Mouse (Mus musculus): Measurements from ENCODE around the gene 4930402H24Rik.

The 4930402H24Rik gene

GRCm38 (mm10) chr2:130728906-130729585 lies 177.2 kb downstream of the 4930402H24Rik start:
- no peak for DNase-seq (ENCODE audit: low spot score)

DNA sequence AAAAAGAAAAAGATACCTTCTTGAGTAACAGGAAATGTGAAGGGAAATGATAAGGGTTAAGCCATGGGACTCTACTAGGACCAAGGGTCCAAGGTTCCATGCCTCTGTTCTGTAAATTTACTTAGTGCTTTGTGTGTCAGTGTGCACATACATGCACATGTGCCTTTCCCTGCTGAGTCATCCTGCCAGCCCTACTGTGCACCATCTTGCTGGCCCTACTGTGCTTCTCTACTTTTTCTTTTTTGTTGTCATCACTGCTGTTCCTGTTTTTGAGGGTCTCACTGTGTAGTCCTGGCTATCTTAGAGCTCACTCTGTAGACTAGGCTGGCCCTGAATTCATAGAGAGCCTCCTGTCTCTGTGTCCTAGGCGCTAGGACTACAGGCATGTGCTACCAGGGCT lies 178.5 kb downstream of the 4930402H24Rik start:
- no peak for DNase-seq (ENCODE audit: low spot score)

DNA sequence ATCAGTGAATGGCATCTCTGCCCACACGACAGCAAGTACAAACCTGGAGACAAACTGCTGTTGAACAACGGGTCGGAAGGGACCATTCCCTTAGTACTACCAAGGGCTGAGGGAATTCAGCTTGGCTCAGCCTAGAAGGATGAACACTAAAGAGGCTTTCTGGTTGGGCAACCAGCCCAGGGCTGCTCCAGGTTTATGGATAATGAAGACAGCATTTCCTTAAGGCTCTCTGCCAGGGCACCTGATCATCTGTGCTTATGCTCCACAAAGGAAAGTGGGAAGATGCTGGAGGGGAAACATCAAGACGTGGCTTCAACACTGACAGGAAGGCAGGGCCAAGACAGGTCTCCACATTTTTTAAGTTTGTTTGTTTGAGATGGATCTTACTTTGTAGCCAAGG lies 181.8 kb downstream of the 4930402H24Rik start:
- DNase-seq (ENCODE audit: low spot score), result no peak

- DNase-seq (ENCODE audit: low spot score), result no peak
These were observed 188.3 kb downstream of the 4930402H24Rik start for GRCm38 (mm10) chr2:130717951-130718350.

GRCm38 (mm10) chr2:130707057-130707456 lies 199.1 kb downstream of the 4930402H24Rik start:
- DNase-seq (ENCODE audit: low spot score), result no peak

DNA sequence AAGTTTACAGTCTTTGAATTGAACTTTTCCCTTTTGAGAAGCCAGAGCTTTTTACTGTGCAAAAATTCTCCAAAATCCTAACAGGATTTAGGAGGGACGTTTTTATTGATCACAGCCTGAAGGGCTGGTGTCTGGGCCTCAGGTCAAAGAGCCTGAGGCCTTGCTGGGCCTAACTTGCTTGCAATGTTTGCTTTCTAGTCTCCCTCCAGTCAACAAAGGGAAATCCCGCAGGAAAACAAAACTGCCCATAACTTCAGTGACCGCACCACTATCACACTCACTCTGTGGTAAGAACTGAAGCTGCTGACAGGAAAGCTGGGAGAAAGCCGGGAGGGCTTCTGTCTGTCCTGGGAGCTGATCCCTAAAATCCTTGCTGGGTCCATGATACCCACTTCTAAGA lies 199.6 kb downstream of the 4930402H24Rik start:
- DNase-seq (ENCODE audit: low spot score), result no peak

DNA sequence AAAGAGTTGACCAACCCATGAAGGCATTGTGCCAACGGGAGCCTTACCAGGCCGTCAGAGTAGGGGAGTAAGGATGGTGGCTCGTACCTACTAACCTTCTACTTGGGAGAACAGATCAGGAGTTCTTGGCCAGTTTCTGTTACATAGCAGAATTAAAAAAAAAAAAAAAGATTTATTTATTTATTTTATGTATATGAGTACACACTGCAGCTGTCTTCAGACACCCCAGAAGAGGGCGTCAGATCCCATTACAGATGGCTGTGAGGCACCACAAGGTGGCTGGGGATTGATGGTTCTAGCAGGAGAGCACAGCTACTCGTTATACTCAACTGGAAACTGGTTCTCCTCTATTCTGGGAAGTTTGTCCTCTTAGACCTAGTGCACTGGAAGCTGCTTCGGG lies 201.0 kb downstream of the 4930402H24Rik start:
- DNase-seq (ENCODE audit: low spot score), result no peak

DNA sequence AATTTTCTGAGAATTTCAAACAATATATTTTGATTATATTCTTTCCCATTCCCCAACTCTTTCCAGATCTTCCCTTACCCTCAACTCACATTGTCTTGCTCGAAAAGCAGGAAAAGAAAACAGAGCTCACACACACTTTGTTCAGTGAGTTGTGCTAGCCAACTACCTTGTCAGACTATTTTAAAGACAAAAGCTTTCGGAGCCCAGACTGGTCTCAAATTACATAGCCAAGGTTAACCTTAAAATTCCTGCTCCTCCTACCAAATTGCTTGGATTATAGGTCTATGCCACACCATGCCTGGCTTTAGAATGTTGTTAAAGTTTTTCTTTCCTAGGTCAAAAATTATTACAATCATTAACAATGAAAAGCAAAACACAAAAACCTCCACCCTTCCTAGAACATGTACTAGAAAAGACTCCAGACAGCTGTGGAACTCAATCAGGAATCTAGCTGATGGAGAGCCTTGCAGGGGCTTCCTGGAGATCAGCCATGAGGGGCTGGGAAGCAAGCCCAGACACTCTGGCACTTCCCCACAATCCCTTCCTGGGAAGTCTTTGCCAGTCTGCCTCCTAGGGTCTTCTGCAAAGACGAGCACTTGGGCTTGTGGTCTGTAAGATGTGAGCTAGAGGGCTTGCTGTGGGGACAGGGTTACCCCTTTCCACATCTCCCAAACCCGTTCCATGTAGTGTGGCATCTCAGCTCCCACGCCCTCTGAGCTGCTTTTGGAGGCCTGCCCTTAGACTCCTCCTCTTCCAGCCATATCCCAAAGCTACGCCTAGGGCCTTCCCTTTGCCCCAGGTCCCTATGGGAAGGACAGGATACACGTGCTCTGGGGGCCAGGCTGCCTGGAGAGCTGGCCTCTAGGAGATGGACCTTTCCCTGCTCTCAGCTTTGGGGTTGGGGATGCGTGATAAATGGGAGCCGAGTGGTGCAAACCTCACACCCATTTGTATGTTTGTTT lies 201.9 kb downstream of the 4930402H24Rik start:
- no peak for DNase-seq (ENCODE audit: low spot score)

GRCm38 (mm10) chr2:130697821-130698266 lies 208.4 kb downstream of the 4930402H24Rik start:
- no peak for DNase-seq (ENCODE audit: low spot score)

GRCm38 (mm10) chr2:130697153-130697810 lies 208.9 kb downstream of the 4930402H24Rik start, which contains the start of gene Slc4a11:
Gene Slc4a11 (minus strand): TSS chr2:130697519.
- DNase-seq (ENCODE audit: low spot score), result peak; percentile 41

GRCm38 (mm10) chr2:130696700-130697152 lies 209.5 kb downstream of the 4930402H24Rik start:
- DNase-seq (ENCODE audit: low spot score), result no peak

GRCm38 (mm10) chr2:130693563-130693962 lies 212.6 kb downstream of the 4930402H24Rik start:
- DNase-seq (ENCODE audit: low spot score), result no peak

DNA sequence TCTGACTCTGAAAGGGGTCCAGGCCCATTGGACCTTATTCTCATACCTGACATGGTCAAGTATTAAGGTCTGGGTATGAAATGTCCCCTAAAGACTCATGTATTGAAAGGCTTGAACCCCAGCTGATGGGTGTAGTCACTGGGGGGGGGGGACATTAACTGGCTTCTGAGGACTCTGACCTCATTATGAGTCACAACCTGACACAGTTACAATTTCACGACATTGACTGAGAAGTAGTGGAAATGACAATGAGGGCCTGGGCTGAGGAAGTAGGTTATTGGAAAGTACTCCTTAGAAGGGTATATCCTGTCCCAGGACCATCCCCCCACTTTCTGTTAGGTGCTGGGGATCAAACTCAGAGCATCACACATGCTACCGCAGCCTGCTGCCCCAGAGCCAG lies 217.2 kb downstream of the 4930402H24Rik start:
- DNase-seq (ENCODE audit: low spot score), result no peak

GRCm38 (mm10) chr2:130685426-130685825 lies 220.8 kb downstream of the 4930402H24Rik start:
- no peak for DNase-seq (ENCODE audit: low spot score)

DNA sequence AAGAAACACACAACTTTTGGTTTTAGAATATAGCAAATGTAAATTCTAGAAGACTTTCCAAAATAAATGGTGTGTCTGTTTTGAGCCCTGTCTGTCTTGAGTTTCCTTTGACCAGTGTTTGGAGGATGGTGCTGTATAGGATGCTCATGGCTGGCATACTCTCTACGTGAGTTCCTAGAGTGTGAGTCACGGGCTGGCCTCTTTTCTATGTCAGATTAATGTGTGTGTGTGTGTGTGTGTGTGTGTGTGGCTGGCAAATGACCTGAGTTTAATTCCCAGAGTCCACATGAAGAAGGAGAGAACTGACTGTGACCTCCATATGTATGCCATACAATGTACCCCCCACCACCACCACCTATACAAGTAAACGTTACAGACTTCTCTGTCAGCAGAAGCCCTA lies 224.7 kb downstream of the 4930402H24Rik start:
- no peak for DNase-seq (ENCODE audit: low spot score)

DNA sequence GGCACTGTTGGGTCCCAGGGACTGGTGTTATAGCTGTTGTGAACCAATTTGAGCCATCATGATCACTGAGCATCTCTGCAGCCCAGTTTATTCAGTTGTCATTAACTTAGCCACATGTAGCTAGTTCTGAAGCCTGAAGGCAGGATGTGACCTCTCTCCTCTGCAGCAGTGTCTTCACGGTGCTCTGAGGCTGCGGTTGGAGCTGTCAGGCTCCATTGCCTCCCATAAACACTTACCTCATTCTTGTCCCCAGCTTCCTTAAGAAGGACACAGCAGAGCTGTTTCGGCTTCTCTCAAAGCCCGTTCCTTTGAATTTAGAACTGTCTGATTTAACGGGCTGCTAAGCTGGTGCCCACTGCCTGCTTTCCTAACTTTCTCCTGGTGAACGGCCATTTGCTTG lies 226.3 kb downstream of the 4930402H24Rik start:
- DNase-seq (ENCODE audit: low spot score), result no peak

GRCm38 (mm10) chr2:130679154-130679553 lies 227.1 kb downstream of the 4930402H24Rik start:
- DNase-seq (ENCODE audit: low spot score), result no peak

DNA sequence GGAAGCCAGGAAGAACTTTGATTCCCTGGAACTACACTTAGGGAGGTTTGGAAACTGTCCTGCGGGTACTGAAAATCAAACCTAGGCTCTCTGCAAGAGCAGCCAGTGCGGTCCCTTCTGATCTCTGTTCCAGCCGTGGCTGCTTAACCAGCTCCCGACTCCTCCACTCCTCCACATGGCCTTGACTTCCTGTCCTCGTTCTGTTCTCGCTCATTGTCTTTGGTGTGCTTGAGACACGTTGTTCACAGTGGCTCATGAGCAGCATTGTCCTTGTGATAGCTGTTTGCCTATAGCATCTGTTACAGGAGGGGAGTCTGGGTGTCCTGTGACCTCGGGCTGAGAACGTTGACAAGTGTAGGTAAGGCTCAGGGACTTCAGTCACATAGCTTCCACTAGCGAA lies 229.0 kb downstream of the 4930402H24Rik start:
- no peak for DNase-seq (ENCODE audit: low spot score)

DNA sequence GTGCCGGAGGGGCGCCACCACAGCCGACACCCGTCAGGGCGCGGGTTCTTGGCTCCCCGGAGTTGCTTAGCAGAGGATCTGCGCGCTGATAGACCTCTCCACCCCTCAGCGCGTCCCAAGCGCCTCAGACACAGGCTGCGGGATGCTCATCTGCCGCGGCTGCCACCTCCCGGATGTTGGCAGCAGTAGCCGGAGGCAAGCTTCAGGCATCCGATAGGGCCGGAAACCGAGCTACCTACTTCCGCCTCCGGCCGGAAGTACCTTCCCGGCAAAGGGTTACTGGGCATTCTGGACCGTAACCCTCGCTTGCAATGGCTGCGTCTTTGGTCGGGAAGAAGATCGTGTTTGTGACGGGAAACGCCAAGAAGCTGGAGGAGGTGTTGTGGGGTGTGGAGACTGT lies 238.6 kb downstream of the 4930402H24Rik start, which contains the start of gene Itpa:
Gene Itpa, plus strand, starts transcription at position 52 of the 400 bp plus-strand sequence.
- DNase-seq (ENCODE audit: low spot score), result peak; percentile 72

- DNase-seq (ENCODE audit: low spot score), result peak; percentile 84
These were observed 242.0 kb downstream of the 4930402H24Rik start, which contains the start of gene Ddrgk1 for GRCm38 (mm10) chr2:130664102-130664701. Gene Ddrgk1 (minus strand): TSS chr2:130664659.

- no peak for DNase-seq (ENCODE audit: low spot score)
These were observed 242.9 kb downstream of the 4930402H24Rik start for GRCm38 (mm10) chr2:130663342-130663741.

GRCm38 (mm10) chr2:130658530-130658929 lies 247.7 kb downstream of the 4930402H24Rik start:
- no peak for DNase-seq (ENCODE audit: low spot score)

Measured in ovary, postnatal 14 days (tissue).